Mouse (Mus musculus): ENCODE data around the gene Zfp668.

DNA sequence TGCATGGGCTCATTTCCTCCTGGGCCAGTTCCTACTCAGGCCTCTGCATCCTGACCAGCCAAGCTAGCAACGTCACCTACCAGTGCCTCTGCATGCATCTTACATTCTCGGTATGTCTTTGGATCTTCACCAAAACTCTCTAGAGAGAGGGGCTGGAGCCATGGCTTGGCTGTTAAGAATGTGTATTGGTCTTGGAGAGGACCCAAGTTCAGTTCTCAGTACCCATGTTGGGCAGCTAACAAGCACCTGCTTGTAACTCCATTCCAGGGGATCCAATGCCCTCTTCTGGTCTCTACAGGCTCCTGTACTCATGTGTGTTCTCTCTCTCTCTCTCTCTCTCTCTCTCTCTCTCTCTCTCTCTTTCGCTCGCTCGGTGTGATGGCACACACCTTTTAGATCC lies 58.9 kb downstream of the Zfp668 start:
- TF ChIP-seq CTCF (IDR thresholded peaks at IDR 0.05), result no peak
- TF ChIP-seq POLR2A (IDR thresholded peaks at IDR 0.05; ENCODE audit: insufficient read depth, low read depth, low read length), result no peak

Data from heart, adult 2 months (tissue).